Mouse (Mus musculus) heart, embryonic 12.5 days (tissue): ENCODE results near the gene Cenpb. TPM values are rescaled to one million over a fixed set of nuclear protein-coding genes. Genes with fewer than 3 reads are reported as not detected.

Experiments used
- ATAC-seq: fragments of 200-750 bp; cut with Nextera tagmentation; 2 replicates; pipeline ENCODE4 v1.8.0; 2017; ENCODE audit warnings: moderate TSS enrichment, moderate library complexity; ENCODE audit not compliant: insufficient number of reproducible peaks, low FRiP score
- H3K27ac ChIP-seq: fragments of 300-500 bp; sonication (generic); 2 replicates; pipeline ENCODE4 v1.5.1; 2016; ENCODE audit warnings: mild to moderate bottlenecking, moderate library complexity; ENCODE audit not compliant: poor library complexity, severe bottlenecking
- H3K27me3 ChIP-seq: fragments of 300-500 bp; sonication (generic); replicated peaks from 2 replicates; pipeline ENCODE4 v1.6.1; 2016; ENCODE audit warnings: mild to moderate bottlenecking, moderate library complexity
- H3K36me3 ChIP-seq: fragments of 300-500 bp; sonication (generic); 2 replicates; pipeline ENCODE4 v1.6.1; 2016; ENCODE audit warnings: mild to moderate bottlenecking, moderate library complexity
- H3K4me1 ChIP-seq: fragments of 300-500 bp; sonication (generic); replicated peaks from 2 replicates; pipeline ENCODE4 v1.6.1; 2016; ENCODE audit warnings: mild to moderate bottlenecking
- H3K4me2 ChIP-seq: fragments of 300-500 bp; sonication (generic); 2 replicates; pipeline ENCODE4 v1.6.1; 2016; ENCODE audit warnings: mild to moderate bottlenecking, moderate library complexity
- H3K4me3 ChIP-seq: fragments of 300-500 bp; sonication (generic); 2 replicates; pipeline ENCODE4 v1.5.1; 2016; ENCODE audit warnings: mild to moderate bottlenecking
- H3K9ac ChIP-seq: fragments of 300-500 bp; sonication (generic); 2 replicates; pipeline ENCODE4 v1.6.1; 2016; ENCODE audit warnings: mild to moderate bottlenecking, moderate library complexity
- H3K9me3 ChIP-seq: fragments of 300-500 bp; sonication (generic); replicated peaks from 2 replicates; pipeline ENCODE4 v1.6.1; 2016; ENCODE audit warnings: mild to moderate bottlenecking, moderate library complexity
- WGBS: fragments of 180-500 bp; shearing (Covaris S2); methylation state at CpG from one replicate; pipeline ENCODE4 v1.1.7; 2016; 5-methylcytosine and 5-hydroxymethylcytosine counted together
- polyA plus RNA-seq: library from polyadenylated mRNA; unstranded; fragments of >200 nt; fragmentation: Nextera tagmentation; extraction: Ambion mirVana; gene quantifications from 2 replicates; pipeline ENCODE4 v1.2.1, GENCODE M21; 2016

Cenpb gene
- polyA plus RNA-seq, 1 experiment from 2014 or later, result 7.2 TPM

DNA sequence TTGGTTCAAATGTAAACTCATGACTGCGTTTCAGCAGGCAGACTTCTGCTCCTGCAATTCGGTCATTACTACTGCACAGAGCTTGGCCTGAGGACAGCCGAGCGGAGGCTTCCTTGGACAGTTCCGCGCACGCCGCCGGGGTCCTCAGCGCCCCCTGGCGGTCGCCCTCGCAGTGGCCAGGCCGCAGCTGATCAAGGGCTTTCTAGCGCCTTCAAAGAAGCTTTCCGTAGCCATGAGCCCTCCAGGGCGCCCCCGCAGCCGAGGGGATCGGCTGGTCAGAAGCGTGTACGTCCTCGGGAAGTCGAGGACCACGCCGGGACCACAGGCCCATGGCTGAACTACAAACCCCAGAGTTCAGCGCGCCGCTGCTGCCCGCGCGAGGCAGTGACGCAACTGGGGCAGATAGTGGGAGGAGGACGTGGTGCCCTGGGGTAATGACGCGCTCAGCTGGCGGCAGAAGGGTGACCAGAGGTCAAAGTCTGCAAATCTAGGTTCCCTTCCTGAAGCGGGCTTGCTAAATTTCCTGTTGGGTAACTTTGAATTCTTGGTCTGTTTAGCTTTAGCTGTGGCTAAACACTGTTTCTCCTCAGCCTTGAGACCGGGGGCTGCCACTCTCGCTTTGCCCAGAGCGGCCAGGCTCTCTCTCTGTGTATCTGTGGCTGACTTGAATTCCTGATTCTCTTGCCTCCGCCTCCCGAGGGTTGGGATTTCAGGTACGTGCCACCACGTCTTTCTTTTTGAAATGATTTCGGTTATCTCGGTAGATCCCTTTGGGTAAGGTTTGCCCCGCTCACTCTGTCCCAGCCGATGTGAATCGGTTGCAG is 30.3 kb upstream of the Cenpb start:
- Histone ChIP-seq H3K4me2 (peak overlapping the region; percentile 74), H3K9me3 (no peaks in the 10 kb centered on the region)

DNA sequence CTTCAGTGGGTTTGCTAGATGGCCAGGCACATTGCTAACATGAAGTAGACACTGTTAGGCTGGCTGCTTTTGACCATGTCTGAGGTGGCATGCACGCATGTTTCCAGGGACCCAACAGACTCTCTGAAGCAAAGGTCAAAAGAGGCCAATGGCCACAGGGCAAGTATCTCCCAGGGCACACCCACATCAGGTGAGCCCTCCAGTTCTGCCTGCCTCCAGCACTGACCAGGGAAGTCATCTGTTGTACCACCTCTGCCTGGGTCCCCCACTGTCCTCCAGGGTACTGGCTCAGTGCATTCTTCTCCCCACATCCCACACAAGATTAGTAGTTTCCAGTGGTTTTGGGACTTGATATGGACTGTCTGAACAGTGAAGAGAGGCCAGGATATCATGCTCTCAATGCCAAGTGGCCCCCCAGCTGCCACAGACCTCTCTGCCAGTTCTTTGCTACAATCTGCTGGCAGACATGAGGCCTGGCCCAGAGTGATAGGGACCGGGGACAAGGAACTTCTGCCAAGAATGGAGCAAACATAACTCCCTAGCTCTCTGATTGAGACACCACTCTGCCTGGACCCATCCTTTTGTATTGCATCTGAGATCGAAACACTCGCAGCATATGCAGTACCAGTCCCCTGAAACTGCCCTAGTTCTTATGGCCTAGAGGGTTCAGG is 29.4 kb upstream of the Cenpb start:
- Histone ChIP-seq H3K4me2 (peak overlapping the region; percentile 74), H3K27ac (peak overlapping the region; percentile 90; the same call in 1 of the 2 replicates), H3K36me3 (peaks cover 19% of the 10 kb centered on the region), H3K4me1 (peaks cover 46% of the 10 kb centered on the region), H3K9me3 (no peaks in the 10 kb centered on the region), H3K9ac (peak overlapping the region; percentile 77), H3K4me3 (peak overlapping the region; percentile 60; the same call in 1 of the 2 replicates), H3K27me3 (0 out of 2 replicates have a peak, but pooled peaks cover 3% of the 10 kb centered on the region)
- WGBS, result 74% methylated on average over 4 of the region's 4 CpGs
- no peak for ATAC-seq

More for the DNA sequence above, 30.3 kb upstream of the Cenpb start:
- peak; percentile 95 for ATAC-seq
- Histone ChIP-seq H3K4me1 (peaks cover 37% of the 10 kb centered on the region), H3K4me3 (peak overlapping the region; percentile 60), H3K27me3 (0 out of 2 replicates have a peak, but pooled peaks cover 3% of the 10 kb centered on the region), H3K36me3 (peaks cover 25% of the 10 kb centered on the region), H3K27ac (peak overlapping the region; percentile 90), H3K9ac (peak overlapping the region; percentile 77)
- 1% methylated on average over 50 of the region's 50 CpGs for WGBS

DNA sequence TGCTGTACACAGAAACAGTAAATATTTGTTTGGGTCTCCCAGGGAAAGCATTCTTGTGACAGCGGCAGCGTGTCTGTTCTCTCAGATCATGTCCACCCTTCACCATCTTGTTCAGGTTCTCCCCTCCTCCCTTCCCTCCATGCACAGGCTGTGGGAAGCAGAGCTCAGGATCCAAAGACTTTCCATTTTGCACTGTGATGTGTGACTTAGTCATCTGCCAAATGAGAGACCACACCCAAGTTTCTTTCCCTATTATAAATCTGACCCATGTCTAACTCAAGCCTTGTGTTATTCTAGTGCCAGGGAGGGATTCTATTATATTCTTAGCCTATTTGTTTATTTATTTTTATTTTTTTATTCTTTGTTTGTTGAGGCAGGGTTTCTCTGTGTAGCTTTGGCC is 28.5 kb upstream of the Cenpb start:
- H3K4me2 ChIP-seq, result no peak overlapping the region
- H3K4me1 ChIP-seq, result peaks cover 40% of the 10 kb centered on the region
- peaks cover 11% of the 10 kb centered on the region for H3K36me3 ChIP-seq
- 85% methylated on average over 2 of the region's 2 CpGs for WGBS
- H3K4me3 ChIP-seq, result no peak overlapping the region
- H3K9ac ChIP-seq, result no peak overlapping the region
- H3K9me3 ChIP-seq, result no peaks in the 10 kb centered on the region
- ATAC-seq, result no peak
- 0 out of 2 replicates have a peak, but pooled peaks cover 3% of the 10 kb centered on the region for H3K27me3 ChIP-seq
- no peak overlapping the region for H3K27ac ChIP-seq

DNA sequence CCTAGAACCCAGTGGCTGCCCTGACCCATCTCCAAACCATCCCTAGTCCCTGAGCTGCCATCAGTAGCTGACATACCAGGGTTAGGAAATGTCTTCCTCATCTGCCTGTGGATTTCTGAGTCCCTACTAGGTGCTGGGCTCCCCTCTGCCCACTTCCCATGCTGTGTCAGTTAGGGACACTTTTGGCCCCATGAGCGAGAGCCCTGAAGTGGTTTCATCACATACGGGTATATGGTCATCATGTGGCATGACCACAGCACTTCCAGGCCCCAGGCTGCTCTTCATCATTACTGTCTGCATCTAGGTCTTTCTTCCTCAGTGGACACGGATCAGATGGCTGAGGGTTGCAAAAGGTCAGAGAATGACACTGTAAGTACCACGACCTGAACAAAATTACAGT is 26.9 kb upstream of the Cenpb start, which contains the start of gene Ap5s1:
Gene Ap5s1 (plus strand): TSS at position 301 of the 400 bp plus-strand sequence.
- ATAC-seq, result no peak

DNA sequence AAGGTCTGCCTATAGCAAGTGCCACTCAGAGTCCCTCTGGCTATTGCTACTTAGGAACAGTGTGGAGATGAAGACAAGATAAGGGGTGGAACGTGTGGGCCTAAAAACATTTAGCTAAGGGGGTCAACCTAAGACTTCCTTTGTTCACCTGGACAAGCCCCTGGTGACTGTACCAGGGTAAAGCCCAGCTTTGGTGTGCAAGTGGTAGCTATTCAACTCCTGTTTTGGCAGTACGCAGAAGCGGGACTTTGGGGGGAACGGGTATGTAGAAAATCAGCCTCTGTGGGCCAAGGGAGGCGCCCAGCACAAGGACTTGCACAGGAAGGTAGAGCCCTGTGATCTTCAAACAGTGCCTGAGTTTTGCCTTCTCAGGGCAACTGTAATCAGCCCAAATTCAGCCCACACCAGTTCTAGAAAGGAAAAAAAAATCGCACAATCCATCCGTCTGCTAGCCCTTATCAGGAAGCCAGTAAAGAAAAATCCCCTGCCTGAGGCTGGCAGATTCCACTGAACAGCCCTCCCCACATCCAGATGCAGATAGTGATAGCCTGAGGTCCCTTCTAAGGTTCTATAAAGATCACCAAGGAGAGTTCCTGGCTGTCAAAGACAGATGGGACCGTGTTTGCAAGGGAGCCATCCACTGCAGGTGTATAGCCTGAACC is 25.8 kb upstream of the Cenpb start:
- Histone ChIP-seq H3K4me2 (no peak overlapping the region), H3K36me3 (no peaks in the 10 kb centered on the region), H3K4me3 (no peak overlapping the region), H3K9ac (no peak overlapping the region), H3K27ac (no peak overlapping the region), H3K27me3 (0 out of 2 replicates have a peak, but pooled peaks cover 3% of the 10 kb centered on the region), H3K9me3 (no peaks in the 10 kb centered on the region), H3K4me1 (peaks cover 23% of the 10 kb centered on the region)
- no peak; the same call in 1 of the 2 replicates for ATAC-seq
- 61% methylated on average over 8 of the region's 8 CpGs for WGBS

More for the DNA sequence above, 26.9 kb upstream of the Cenpb start, which contains the start of gene Ap5s1:
- Histone ChIP-seq H3K9me3 (no peaks in the 10 kb centered on the region), H3K4me1 (peaks cover 29% of the 10 kb centered on the region), H3K9ac (no peak within 1 kb of the TSS), H3K36me3 (no peaks in the 10 kb centered on the region), H3K27ac (no peak within 1 kb of the TSS), H3K27me3 (0 out of 2 replicates have a peak, but pooled peaks cover 3% of the 10 kb centered on the region), H3K4me3 (no peak within 1 kb of the TSS), H3K4me2 (no peak within 1 kb of the TSS)
- 78% methylated on average over 4 of the region's 4 CpGs for WGBS

DNA sequence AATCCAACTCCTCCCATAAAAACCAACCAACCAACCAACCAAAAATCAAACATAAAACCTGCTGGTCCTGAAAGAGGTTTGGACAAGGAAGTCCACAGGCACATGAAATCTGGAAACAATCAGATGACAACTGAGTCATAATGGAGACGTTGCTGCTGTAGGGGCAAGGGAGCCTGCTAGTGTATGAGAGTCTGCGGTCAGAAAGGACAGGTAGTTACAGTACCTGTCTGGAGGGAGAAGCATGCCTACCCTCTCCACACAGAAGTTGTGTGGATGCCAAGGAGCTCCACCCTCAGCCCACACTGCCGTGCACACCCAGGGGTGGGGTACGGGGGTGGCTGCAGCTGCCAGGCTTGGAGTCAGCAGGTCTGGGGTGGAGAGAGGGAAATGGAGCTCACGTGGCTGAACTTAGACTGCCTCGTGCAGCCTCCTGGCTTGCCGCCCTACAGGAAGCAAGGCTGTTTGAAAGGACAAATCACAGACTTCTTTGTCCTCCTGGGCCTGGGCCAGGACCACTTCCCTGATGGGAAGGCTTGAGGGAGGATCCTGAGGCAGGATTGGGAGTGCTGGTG is 24.6 kb upstream of the Cenpb start:
- no peak overlapping the region for H3K9ac ChIP-seq
- peaks cover 19% of the 10 kb centered on the region for H3K4me1 ChIP-seq
- peak overlapping the region; percentile 27; the same call in 1 of the 2 replicates for H3K4me2 ChIP-seq
- H3K27ac ChIP-seq, result no peak overlapping the region; the same call in 1 of the 2 replicates
- WGBS, result 48% methylated on average over 7 of the region's 7 CpGs
- ATAC-seq, result peak; percentile 84
- no peak overlapping the region for H3K4me3 ChIP-seq
- peaks cover 8% of the 10 kb centered on the region for H3K36me3 ChIP-seq
- H3K9me3 ChIP-seq, result no peaks in the 10 kb centered on the region
- H3K27me3 ChIP-seq, result 0 out of 2 replicates have a peak, but pooled peaks cover 3% of the 10 kb centered on the region

DNA sequence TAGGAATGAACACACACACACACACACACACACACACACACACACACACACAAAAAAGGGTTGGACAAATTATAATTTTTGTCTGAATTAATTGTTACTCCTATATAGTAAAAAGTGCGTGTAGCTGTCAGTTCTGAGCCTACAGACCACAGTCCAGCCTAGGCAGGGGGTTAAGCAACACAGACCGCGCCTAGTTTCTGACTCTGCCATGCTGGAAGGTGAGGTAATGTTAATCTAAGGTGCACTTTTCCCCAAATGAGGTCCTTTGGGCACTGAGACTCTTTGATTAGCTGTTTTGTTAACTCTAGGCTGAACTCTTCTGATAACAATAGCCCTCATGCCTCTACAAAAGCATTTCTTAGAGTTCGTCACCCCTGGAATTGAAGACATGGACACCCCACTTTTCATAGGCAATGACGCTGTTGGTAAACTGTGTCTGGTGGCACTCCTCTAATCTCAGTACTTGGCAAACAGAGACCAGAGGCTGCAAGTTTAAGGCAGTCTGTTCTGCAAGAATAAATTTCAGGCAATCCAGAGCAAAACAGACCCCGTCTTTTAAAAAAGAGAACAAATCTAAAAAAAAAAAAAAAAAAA is 24.0 kb upstream of the Cenpb start:
- Histone ChIP-seq H3K9ac (no peak overlapping the region), H3K27me3 (0 out of 2 replicates have a peak, but pooled peaks cover 3% of the 10 kb centered on the region), H3K4me3 (no peak overlapping the region), H3K4me2 (no peak overlapping the region), H3K36me3 (peaks cover 11% of the 10 kb centered on the region), H3K27ac (no peak overlapping the region), H3K4me1 (peaks cover 13% of the 10 kb centered on the region), H3K9me3 (no peaks in the 10 kb centered on the region)
- ATAC-seq, result no peak
- 76% methylated on average over 6 of the region's 6 CpGs for WGBS

DNA sequence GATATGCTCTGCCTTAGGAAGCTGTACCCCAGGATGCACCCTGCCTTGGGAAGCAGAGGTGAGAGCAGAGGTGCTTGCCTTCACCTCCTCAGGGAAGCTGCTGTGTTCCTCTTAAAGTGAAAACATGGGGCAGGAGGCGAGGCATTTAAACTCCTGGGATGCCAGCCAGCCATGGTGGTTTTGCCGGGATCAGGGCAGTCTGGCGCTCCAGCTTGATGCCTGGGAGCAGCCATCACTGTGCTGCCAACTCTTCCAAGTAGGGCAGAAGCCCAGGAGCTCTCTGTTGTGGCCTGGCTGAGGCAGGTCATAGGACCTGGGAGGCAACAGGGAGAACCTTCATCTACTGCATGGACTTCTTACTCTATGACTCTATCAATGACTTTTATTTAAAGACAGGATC is 21.4 kb upstream of the Cenpb start:
- H3K9ac ChIP-seq, result no peak overlapping the region
- no peaks in the 10 kb centered on the region for H3K9me3 ChIP-seq
- no peaks in the 10 kb centered on the region for H3K27me3 ChIP-seq
- no peak overlapping the region for H3K27ac ChIP-seq
- peaks cover 28% of the 10 kb centered on the region for H3K36me3 ChIP-seq
- peaks cover 13% of the 10 kb centered on the region for H3K4me1 ChIP-seq
- no peak overlapping the region for H3K4me2 ChIP-seq
- no peak for ATAC-seq
- H3K4me3 ChIP-seq, result no peak overlapping the region
- 85% methylated on average over 3 of the region's 3 CpGs for WGBS

DNA sequence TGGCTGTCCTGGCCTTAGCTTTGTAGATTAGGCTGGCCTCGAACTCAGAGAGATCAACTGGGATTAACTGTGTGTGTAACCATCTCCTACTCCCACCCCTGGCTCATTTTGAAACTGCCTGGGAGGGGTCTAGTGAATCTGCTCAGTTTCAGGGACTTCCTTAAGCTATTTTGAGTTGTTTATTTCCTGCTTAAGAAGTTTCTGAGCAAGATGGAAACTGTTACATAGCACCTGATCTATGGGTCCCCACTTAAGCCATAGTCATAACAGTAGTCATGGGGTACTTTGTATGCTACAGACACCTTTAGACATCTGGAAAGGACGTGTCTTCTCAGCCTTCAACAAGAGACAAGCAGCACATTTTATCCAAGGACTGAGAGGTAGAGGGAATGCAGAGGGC is 20.8 kb upstream of the Cenpb start:
- Histone ChIP-seq H3K4me2 (no peak overlapping the region), H3K27ac (no peak overlapping the region), H3K9ac (no peak overlapping the region), H3K4me1 (peaks cover 13% of the 10 kb centered on the region), H3K36me3 (peaks cover 32% of the 10 kb centered on the region), H3K9me3 (no peaks in the 10 kb centered on the region), H3K4me3 (no peak overlapping the region), H3K27me3 (no peaks in the 10 kb centered on the region)
- 76% methylated on average over 2 of the region's 2 CpGs for WGBS
- no peak for ATAC-seq

DNA sequence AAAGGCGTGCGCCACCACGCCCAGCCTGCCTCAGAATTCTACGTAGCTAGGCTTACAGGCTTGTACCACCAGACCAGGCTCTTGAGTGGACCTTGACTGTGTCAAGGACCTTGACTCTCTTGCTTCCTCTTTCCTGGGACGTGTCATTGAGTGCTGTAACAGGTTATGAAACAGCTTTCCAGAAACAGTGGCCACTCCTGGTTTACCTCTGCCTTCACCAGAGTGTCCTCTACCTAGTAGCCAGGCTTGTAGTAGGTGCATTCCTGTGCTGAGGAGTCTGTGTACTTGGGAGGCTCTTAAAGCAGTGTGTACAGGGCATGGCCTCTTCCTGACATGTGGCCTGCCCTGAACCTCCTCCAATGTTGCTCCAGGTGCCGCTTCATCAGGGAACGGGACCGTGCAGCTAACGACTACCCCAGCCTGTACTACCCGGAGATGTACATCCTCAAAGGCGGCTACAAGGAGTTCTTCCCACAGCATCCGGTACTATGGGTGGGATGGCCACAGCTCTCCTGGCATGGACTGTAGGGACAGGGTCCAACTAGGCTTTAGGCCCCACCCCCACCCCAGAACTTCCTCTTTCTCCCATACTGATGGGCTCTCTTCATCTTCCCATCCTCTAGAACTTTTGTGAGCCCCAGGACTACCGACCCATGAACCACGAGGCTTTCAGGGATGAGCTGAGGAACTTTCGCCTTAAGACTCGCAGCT is 16.9 kb upstream of the Cenpb start:
- Histone ChIP-seq H3K9ac (no peak overlapping the region), H3K9me3 (no peaks in the 10 kb centered on the region), H3K4me2 (no peak overlapping the region), H3K4me1 (no peaks in the 10 kb centered on the region), H3K27me3 (no peaks in the 10 kb centered on the region), H3K36me3 (peaks cover 68% of the 10 kb centered on the region), H3K4me3 (no peak overlapping the region), H3K27ac (no peak overlapping the region)
- 89% methylated on average over 16 of the region's 16 CpGs for WGBS
- ATAC-seq, result no peak
